Mouse (Mus musculus) liver, embryonic 15.5 days (tissue): Measurements from ENCODE around the gene Dcakd. TPM values are rescaled to one million over a fixed set of nuclear protein-coding genes. Genes with fewer than 3 reads are reported as not detected.
A peak's percentile ranks its signal among the peaks of the same experiment; 100 is the strongest.

ENCODE experiments used
- ATAC-seq: fragments of 200-750 bp; cut with Nextera tagmentation; 2 replicates; pipeline ENCODE4 v1.8.0; 2017; ENCODE audit warnings: moderate number of reproducible peaks, mild to moderate bottlenecking, moderate library complexity; ENCODE audit not compliant: insufficient read depth
- H3K27ac ChIP-seq: fragments of 300-500 bp; sonication (generic); replicated peaks from 2 replicates; pipeline ENCODE4 v1.5.1; 2015; ENCODE audit warnings: mild to moderate bottlenecking, inconsistent platforms
- H3K27me3 ChIP-seq: fragments of 300-500 bp; sonication (generic); 2 replicates; pipeline ENCODE4 v1.6.1; 2015; ENCODE audit warnings: mild to moderate bottlenecking, inconsistent platforms
- H3K36me3 ChIP-seq: fragments of 300-500 bp; sonication (generic); replicated peaks from 2 replicates; pipeline ENCODE4 v1.6.1; 2015; ENCODE audit warnings: moderate library complexity, mild to moderate bottlenecking, inconsistent platforms
- H3K4me1 ChIP-seq: fragments of 300-500 bp; sonication (generic); replicated peaks from 2 replicates; pipeline ENCODE4 v1.6.1; 2015; ENCODE audit warnings: inconsistent platforms
- H3K4me2 ChIP-seq: fragments of 300-500 bp; sonication (generic); 2 replicates; pipeline ENCODE4 v1.6.1; 2015; ENCODE audit warnings: moderate library complexity, mild to moderate bottlenecking, inconsistent platforms
- H3K4me3 ChIP-seq: fragments of 300-500 bp; sonication (generic); replicated peaks from 2 replicates; pipeline ENCODE4 v1.5.1; 2015; ENCODE audit warnings: mild to moderate bottlenecking, inconsistent platforms
- H3K9ac ChIP-seq: fragments of 300-500 bp; sonication (generic); 2 replicates; pipeline ENCODE4 v1.6.1; 2015; ENCODE audit warnings: moderate library complexity, mild to moderate bottlenecking, inconsistent platforms
- H3K9me3 ChIP-seq: fragments of 300-500 bp; sonication (generic); replicated peaks from 2 replicates; pipeline ENCODE4 v1.6.1; 2016; ENCODE audit warnings: inconsistent platforms
- WGBS: fragments of 180-500 bp; shearing (Covaris S2); methylation state at CpG from one replicate; pipeline ENCODE4 v1.1.7; 2015; ENCODE audit warnings: mixed read lengths; ENCODE audit not compliant: insufficient replicate concordance; 5-methylcytosine and 5-hydroxymethylcytosine counted together
- polyA plus RNA-seq: library from polyadenylated mRNA; unstranded; fragments of >200 nt; fragmentation: Nextera tagmentation; extraction: Ambion mirVana; gene quantifications from 2 replicates; pipeline ENCODE4 v1.2.1, GENCODE M21; 2015

The Dcakd gene
- polyA plus RNA-seq, 1 experiment from 2014 or later = 28.7 TPM

GRCm38 (mm10) chr11:103005254-103005981 lies 22.7 kb downstream of the Dcakd start:
- no peak overlapping the region for H3K4me3 ChIP-seq
- WGBS = 61% methylated on average over 11 of the region's 11 CpGs
- H3K36me3 ChIP-seq = no peaks in the 10 kb centered on the region
- 0 out of 2 replicates have a peak overlapping the region, but pooled peaks have one; percentile 29 for H3K27ac ChIP-seq
- H3K27me3 ChIP-seq = no peaks in the 10 kb centered on the region
- ATAC-seq = no peak
- H3K9me3 ChIP-seq = no peaks in the 10 kb centered on the region
- H3K4me1 ChIP-seq = peaks cover 37% of the 10 kb centered on the region
- H3K4me2 ChIP-seq = no peak overlapping the region
- H3K9ac ChIP-seq = no peak overlapping the region

- 0 out of 2 replicates have a peak overlapping the region, but pooled peaks have one; percentile 29 for H3K27ac ChIP-seq
- peaks cover 37% of the 10 kb centered on the region for H3K4me1 ChIP-seq
- no peak overlapping the region for H3K9ac ChIP-seq
- no peaks in the 10 kb centered on the region for H3K27me3 ChIP-seq
- WGBS = 32% methylated on average over 1 of the region's 1 CpGs
- ATAC-seq = no peak
- no peaks in the 10 kb centered on the region for H3K36me3 ChIP-seq
- no peak overlapping the region for H3K4me2 ChIP-seq
- H3K9me3 ChIP-seq = no peaks in the 10 kb centered on the region
- H3K4me3 ChIP-seq = no peak overlapping the region
Measured at GRCm38 (mm10) chr11:103004852-103005251, 23.3 kb downstream of the Dcakd start.

- no peak overlapping the region for H3K27ac ChIP-seq
- H3K27me3 ChIP-seq = no peaks in the 10 kb centered on the region
- peaks cover 44% of the 10 kb centered on the region for H3K4me1 ChIP-seq
- WGBS = 53% methylated on average over 5 of the region's 5 CpGs
- no peak overlapping the region for H3K4me2 ChIP-seq
- no peaks in the 10 kb centered on the region for H3K9me3 ChIP-seq
- no peak overlapping the region for H3K4me3 ChIP-seq
- H3K9ac ChIP-seq = no peak overlapping the region
- H3K36me3 ChIP-seq = 0 out of 2 replicates have a peak, but pooled peaks cover 6% of the 10 kb centered on the region
- ATAC-seq = no peak
Measured at GRCm38 (mm10) chr11:103003210-103003609, 24.9 kb downstream of the Dcakd start.

GRCm38 (mm10) chr11:103001063-103001462 lies 27.1 kb downstream of the Dcakd start:
- peaks cover 24% of the 10 kb centered on the region for H3K36me3 ChIP-seq
- ATAC-seq = no peak
- peaks cover 34% of the 10 kb centered on the region for H3K4me1 ChIP-seq
- H3K27me3 ChIP-seq = no peaks in the 10 kb centered on the region
- no peak overlapping the region for H3K4me2 ChIP-seq
- no peaks in the 10 kb centered on the region for H3K9me3 ChIP-seq
- H3K4me3 ChIP-seq = no peak overlapping the region
- H3K9ac ChIP-seq = no peak overlapping the region
- no peak overlapping the region for H3K27ac ChIP-seq
- WGBS = 67% methylated on average over 5 of the region's 5 CpGs

GRCm38 (mm10) chr11:103000111-103000510 lies 28.0 kb downstream of the Dcakd start:
- peaks cover 25% of the 10 kb centered on the region for H3K4me1 ChIP-seq
- no peaks in the 10 kb centered on the region for H3K9me3 ChIP-seq
- H3K4me2 ChIP-seq = no peak overlapping the region
- no peak overlapping the region for H3K27ac ChIP-seq
- ATAC-seq = no peak
- no peak overlapping the region for H3K4me3 ChIP-seq
- H3K9ac ChIP-seq = no peak overlapping the region
- peaks cover 33% of the 10 kb centered on the region for H3K36me3 ChIP-seq
- no peaks in the 10 kb centered on the region for H3K27me3 ChIP-seq
- 83% methylated on average over 16 of the region's 16 CpGs for WGBS

GRCm38 (mm10) chr11:102999317-102999970 lies 28.7 kb downstream of the Dcakd start:
- H3K9me3 ChIP-seq = no peaks in the 10 kb centered on the region
- no peak overlapping the region for H3K9ac ChIP-seq
- WGBS = 72% methylated on average over 14 of the region's 14 CpGs
- H3K4me3 ChIP-seq = no peak overlapping the region
- H3K27me3 ChIP-seq = no peaks in the 10 kb centered on the region
- peak overlapping the region; percentile 57 for H3K27ac ChIP-seq
- H3K4me1 ChIP-seq = peaks cover 22% of the 10 kb centered on the region
- no peak overlapping the region for H3K4me2 ChIP-seq
- H3K36me3 ChIP-seq = peaks cover 39% of the 10 kb centered on the region
- ATAC-seq = no peak

- WGBS = 20% methylated on average over 14 of the region's 14 CpGs
- peak overlapping the region; percentile 35; the same call in 1 of the 2 replicates for H3K4me2 ChIP-seq
- peaks cover 39% of the 10 kb centered on the region for H3K36me3 ChIP-seq
- H3K9ac ChIP-seq = 0 out of 2 replicates have a peak overlapping the region, but pooled peaks have one; percentile 10
- no peaks in the 10 kb centered on the region for H3K27me3 ChIP-seq
- peaks cover 22% of the 10 kb centered on the region for H3K4me1 ChIP-seq
- H3K4me3 ChIP-seq = no peak overlapping the region
- no peaks in the 10 kb centered on the region for H3K9me3 ChIP-seq
- peak overlapping the region; percentile 57 for H3K27ac ChIP-seq
- ATAC-seq = peak; percentile 66
Measured at GRCm38 (mm10) chr11:102998577-102999316, 29.4 kb downstream of the Dcakd start.

- Histone ChIP-seq H3K9ac (peak overlapping the region; percentile 10; the same call in 1 of the 2 replicates), H3K36me3 (peaks cover 39% of the 10 kb centered on the region), H3K27ac (no peak overlapping the region), H3K4me2 (peak overlapping the region; percentile 35; the same call in 1 of the 2 replicates), H3K4me1 (peaks cover 22% of the 10 kb centered on the region), H3K9me3 (no peaks in the 10 kb centered on the region), H3K27me3 (no peaks in the 10 kb centered on the region), H3K4me3 (no peak overlapping the region)
- WGBS = 21% methylated on average over 7 of the region's 7 CpGs
- ATAC-seq = no peak
Measured at GRCm38 (mm10) chr11:102998254-102998576, 29.9 kb downstream of the Dcakd start.

GRCm38 (mm10) chr11:102996991-102997770 lies 31.0 kb downstream of the Dcakd start:
- Histone ChIP-seq H3K27me3 (peaks cover 9% of the 10 kb centered on the region), H3K27ac (no peak overlapping the region), H3K4me1 (peaks cover 22% of the 10 kb centered on the region), H3K4me3 (no peak overlapping the region), H3K4me2 (no peak overlapping the region), H3K9me3 (no peaks in the 10 kb centered on the region), H3K9ac (no peak overlapping the region), H3K36me3 (peaks cover 39% of the 10 kb centered on the region)
- ATAC-seq = no peak
- 81% methylated on average over 12 of the region's 12 CpGs for WGBS

- Histone ChIP-seq H3K9ac (no peak overlapping the region), H3K4me1 (peaks cover 22% of the 10 kb centered on the region), H3K27me3 (peaks cover 17% of the 10 kb centered on the region), H3K27ac (no peak overlapping the region), H3K36me3 (peaks cover 39% of the 10 kb centered on the region), H3K4me3 (no peak overlapping the region), H3K9me3 (no peaks in the 10 kb centered on the region), H3K4me2 (no peak overlapping the region)
- WGBS = 76% methylated on average over 7 of the region's 7 CpGs
- ATAC-seq = no peak
Measured at GRCm38 (mm10) chr11:102996385-102996784, 31.7 kb downstream of the Dcakd start.
